Mouse (Mus musculus) retina, adult 2 months (tissue): ENCODE results near the gene Agtr2.
"Not testable (repeated sequence)": the region's sequence is repeated elsewhere in the genome, so short reads cannot be mapped to it uniquely, and the experiment has no call there.

Source experiments
- DNase-seq: peaks from one replicate; pipeline ENCODE4 v3.0.0-alpha.2; 2012; ENCODE audit warnings: low read depth, low spot score

Gene Agtr2

GRCm38 (mm10) chrX:21484414-21484813, at the start of gene Agtr2:
Gene Agtr2 (plus strand): TSS chrX:21484544.
- no peak for DNase-seq

- DNase-seq = no peak
Observed at GRCm38 (mm10) chrX:21452519-21452918, 31.8 kb upstream of the Agtr2 start.

GRCm38 (mm10) chrX:21488111-21488510, 3.8 kb downstream of the Agtr2 start:
- DNase-seq = no peak

GRCm38 (mm10) chrX:21500242-21500641, 15.9 kb downstream of the Agtr2 start:
- no peak for DNase-seq

- DNase-seq = not testable (repeated sequence)
Observed at GRCm38 (mm10) chrX:21507333-21507732, 23.0 kb downstream of the Agtr2 start.

- DNase-seq = no peak
Observed at GRCm38 (mm10) chrX:21522590-21522989, 38.2 kb downstream of the Agtr2 start.
